Mouse (Mus musculus) G1E (cell line): Measurements from ENCODE around the gene Gm3336.

ENCODE experiments used
- CTCF ChIP-seq: IDR thresholded peaks from 2 replicates; pipeline ENCODE4 v1.5.1; 2012; ENCODE audit warnings: low read depth, low read length, inconsistent platforms, mixed read lengths
- GATA1 ChIP-seq: IDR thresholded peaks from 2 replicates; pipeline ENCODE4 v1.6.1; 2012; ENCODE audit warnings: borderline replicate concordance, low read length, inconsistent platforms, mixed read lengths
- GATA2 ChIP-seq: IDR thresholded peaks from 2 replicates; pipeline ENCODE4 v1.6.1; 2012; ENCODE audit warnings: low read depth, low read length, inconsistent platforms, borderline replicate concordance
- TAL1 ChIP-seq: conservative IDR thresholded peaks from 2 replicates; pipeline ENCODE4 v1.6.1; 2012; ENCODE audit warnings: low read depth, low read length, inconsistent platforms, mixed read lengths

- TF ChIP-seq GATA2 (no peak), TAL1 (no peak), CTCF (no peak), GATA1 (no peak)
Observed at GRCm38 (mm10) chr8:70744806-70745205, 26.5 kb downstream of the Gm3336 start.
